Mouse (Mus musculus) right cerebral cortex, postnatal 36 days (tissue): ENCODE results near the gene Vat1.
A peak's percentile ranks its signal among the peaks of the same experiment; 100 is the strongest.
"Not testable (repeated sequence)": the region's sequence is repeated elsewhere in the genome, so short reads cannot be mapped to it uniquely, and the experiment has no call there.

Experiments
- DNase-seq, 2 experiments: peaks; one replicate each; pipeline ENCODE4 v3.0.0; 2022; ENCODE audit warnings: low spot score in 2 of 2, mixed read lengths in 1 of 2

Vat1 gene

DNA sequence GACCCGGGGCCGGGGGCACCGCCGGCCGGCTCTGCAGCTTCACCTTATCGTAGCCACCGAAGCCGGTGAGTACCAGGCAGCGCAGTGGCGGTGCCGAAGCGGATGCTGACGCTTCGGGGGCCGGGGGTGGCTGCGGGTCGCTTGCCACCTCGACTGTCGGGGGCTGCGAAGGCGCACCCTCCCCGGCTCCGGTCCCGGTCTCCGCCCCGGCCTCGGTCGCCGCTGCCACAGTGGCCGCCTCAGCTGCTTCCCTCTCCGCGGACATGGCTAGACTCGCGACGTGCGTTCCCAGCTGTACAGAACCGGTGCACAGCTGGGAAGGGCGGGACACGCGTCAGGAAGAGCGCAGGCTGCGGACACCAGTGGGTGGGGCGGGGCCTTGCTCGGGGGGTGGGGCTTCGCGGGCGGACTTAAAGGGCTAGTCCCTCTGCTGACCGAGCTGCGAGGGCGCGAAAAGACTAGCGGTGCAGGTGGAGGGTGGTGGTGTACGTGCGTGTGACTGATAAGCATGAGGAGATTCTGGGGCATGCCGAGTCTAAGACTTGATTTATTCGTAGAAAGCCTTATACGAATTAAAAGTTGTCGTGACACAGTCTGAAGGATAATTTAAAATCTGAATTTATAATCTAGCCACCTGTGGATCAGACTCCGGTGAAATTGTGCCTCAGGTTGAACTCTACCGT is at the start of gene Vat1:
Gene Vat1 (minus strand): TSS at position 362 of the 683 bp plus-strand sequence.
- peak; percentile 47 to 48 for DNase-seq

DNA sequence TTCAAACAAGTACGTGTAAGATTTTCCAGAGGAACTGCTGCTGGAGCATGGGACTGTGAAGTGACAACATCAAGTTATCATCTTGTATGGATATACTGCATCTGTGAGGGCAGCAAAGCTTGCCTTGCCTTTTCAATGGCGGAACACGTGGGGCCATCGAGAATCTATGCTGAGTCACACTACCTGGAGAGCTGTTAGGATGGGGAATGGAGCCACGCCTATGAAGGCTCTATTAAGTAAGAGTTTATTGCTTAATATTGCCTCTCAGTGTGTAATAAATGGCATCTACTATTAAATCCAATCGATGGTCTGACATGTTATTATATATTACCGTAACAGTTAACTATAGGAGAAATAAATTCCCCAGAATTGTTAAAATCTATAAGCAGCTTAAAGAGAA is 41.1 kb upstream of the Vat1 start:
- DNase-seq = no peak

DNA sequence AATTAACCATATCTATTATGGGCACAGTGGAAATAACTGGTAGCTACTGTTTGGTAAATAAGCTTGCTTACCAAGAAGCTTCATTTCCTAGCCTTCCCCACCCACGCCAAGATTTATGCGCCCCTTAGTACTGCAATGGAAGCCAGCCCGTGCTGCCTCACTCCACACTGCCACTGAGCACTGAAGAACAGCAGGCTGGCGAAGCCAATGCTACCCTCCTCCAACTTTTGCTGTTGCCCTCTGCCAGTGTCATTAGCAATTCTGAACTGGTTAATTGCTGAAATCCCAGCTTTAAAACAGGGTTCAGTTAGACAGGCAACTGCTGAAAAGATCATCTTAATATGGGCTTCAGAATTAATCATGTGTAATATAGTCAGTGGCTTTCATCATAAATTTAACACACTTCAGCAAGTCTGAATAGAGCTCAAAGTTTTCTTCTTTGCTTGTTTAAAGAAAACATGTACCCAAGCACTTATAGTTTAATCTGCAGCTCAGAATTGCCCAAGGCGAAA is 40.3 kb upstream of the Vat1 start:
- no peak for DNase-seq

DNA sequence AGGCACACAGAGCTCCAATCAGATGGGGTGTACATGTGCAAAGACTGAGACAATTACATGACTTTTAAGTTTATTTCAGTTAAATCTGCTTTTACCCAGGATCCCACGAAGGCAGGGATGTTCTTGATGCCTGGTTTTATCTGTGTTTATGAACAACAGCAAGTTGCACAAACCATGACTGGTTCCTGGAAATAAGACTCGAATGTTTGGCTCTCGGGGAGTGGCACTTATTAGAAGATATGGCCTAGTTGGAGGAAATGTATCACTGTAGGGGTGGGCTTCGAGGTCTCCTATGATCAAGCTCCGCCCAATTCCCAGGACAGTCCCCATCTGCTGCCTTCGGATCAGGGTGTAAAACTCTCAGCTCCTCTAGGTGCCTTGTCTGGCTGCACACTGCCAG is 20.1 kb upstream of the Vat1 start:
- DNase-seq = no peak

DNA sequence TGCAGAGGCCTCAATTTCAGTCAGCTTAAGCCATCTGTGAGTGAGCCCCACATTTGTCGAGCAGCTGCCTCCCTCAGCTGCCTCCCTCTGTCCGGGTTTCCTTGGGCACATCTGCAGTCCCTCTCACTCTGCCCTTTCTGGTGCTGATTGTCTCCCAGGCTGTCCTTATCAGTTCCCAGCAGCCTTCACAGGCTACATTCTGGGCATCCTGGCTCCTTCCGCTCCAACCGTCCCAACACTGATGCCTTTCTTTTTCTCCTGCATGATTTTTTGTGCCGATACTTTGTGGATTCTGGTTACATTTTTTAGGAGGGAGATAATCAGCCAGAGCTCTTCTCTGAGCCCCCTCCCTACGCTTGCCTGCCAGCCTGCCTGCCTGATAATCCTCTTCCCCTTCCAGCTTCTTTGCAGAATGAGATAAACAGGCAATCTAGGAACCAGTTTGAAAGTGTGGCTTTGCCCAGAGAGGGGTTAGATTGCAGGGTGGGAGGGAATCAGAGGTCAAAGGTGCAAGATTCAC is 19.5 kb upstream of the Vat1 start:
- DNase-seq = no peak

DNA sequence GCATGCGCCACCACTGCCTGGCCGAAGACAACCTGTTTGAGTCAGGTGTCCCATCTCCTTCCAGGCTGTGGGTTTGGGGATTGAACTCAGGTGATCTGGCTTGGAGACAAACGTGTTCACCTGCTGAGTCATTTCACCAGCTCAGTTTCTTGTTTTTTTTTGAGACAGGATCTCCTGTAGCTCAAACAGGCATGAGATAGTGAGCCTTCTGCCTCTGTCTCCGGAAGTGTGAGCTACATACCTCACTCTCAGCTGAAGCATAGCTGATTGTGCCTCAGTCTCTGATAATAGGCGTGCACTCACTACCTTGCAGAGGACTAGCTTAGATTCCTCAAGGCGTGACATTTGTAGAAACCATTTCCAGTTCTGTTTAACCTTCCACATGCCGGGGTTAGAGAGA is 18.8 kb upstream of the Vat1 start:
- DNase-seq = no peak

DNA sequence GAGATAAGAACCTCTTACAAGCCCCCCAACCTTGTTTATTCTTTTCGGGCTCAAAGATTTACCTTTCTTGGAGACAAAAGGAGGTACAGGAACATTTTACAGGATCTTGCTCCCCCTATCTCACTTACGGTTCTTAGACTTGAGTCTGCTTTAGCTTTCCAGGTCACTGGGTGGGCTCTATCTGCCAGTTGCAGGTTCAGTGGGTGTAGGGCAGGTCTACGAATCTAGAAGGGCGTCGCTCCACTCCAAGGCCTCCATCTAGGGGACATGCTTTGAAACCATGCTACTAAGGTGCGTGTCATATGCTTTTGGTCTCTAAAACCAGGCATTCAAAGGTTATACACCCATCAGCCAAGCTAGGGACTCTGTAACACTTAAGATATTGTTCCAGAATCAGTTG is 18.2 kb upstream of the Vat1 start:
- DNase-seq = no peak

DNA sequence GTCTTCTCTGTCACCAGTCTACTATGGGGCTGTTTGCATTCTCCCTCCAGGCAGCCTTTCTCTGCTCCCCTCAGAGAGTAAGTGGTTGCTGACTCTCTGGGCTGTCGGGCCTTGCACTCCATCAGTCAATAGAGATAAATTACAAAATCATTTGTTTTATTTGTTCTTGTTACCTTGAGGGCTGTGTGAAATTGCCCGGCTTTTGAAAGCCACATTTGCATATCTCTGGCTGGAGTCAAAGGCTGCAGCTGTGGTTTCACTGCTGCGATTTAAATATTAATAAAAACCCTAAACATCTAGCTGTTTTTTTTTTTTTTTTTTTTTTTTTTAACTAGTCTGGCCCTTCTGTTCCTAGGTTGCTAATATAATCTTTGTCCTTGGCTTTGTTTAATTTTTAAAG is 17.8 kb upstream of the Vat1 start:
- DNase-seq = no peak

DNA sequence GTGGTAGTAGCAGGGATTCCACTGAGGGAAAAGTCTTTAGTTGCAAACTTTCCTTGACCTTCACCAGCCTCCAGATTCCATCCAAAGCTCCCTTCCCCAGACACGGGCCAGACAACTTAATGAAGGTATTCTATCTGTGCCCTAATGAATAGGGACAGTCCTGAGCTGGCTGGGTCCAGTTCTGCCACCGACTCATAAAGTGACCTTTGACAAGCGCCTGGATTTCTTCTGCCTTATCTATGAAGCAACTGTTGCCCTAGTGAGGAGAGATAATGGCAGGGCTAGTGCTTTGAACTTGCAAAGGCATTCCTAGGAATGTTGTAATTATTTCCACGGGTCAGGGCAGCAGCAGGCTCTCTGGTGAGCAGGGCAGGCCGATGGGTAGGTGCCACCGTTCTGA is 14.9 kb upstream of the Vat1 start:
- no peak for DNase-seq

DNA sequence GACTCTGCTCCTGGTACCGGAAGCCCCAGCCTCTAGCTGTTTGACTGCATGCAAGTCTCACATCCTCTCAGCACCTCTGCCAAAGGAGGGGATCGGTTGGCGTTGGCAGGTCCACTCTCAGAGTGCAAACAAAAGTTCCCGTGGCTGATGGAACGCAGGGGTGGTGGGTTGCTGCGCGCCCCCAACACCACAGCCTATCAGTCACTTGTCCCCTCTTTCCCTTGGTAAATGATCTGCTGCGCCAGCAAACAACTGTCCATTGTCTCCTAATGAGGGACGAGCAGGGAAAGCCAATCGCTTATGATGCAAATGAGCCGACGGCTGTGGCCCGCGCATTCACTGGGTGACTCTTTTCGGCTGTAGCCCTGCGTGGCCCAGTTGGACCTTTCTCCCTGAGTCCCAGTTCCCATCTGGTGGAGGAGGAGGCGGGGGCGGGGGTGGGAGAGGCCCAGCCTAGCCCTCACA is 13.2 kb upstream of the Vat1 start:
- no peak for DNase-seq

DNA sequence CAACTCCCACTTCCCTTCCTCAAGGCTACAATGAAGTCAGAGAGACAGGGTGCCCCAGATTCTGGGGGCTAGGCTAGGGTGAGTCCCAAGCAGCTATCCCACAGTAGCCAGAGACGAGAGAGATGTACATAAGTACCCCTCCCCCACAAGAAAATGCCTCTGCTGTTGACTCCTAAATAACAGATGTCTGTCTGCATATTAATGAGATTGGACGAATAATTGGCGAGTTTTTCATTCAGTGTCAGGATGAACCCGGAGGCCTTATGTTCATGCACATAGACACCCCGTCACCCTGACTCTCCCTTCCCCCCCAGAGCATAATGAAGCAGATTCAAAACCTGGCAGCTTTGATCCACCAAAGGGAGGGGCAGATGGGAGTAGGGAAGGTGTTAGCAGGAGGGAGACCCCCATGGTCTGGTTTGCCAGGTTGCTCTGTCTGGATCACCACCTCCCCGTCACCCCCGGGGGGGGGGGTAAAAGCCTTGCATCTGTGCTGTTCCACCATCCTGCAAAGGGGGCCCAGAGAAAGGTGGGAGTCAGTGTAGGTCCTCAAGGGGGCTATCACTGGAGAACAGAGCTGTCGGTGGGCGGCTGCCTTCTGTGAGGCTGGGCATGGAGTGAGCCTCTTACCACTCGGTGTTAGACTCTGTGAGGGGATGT is 11.7 kb upstream of the Vat1 start:
- DNase-seq = no peak

DNA sequence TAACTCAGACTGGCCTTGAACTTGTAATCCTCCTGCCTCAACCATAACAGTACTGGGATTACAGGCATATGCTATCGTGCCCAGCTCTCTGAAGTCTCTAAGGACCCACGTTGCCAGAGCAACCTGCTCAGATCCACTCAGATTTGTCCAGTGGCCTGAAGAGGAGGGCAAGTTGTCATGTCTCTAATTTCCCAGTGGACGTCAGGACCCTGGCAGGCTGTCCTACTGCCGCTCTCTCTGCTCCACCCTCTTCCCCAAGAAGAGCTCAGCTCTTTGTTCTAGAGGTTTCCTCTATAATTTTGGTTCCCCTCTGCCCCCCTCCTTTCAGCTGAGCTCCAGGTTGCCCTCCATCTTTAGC is 11.1 kb upstream of the Vat1 start:
- DNase-seq = no peak

DNA sequence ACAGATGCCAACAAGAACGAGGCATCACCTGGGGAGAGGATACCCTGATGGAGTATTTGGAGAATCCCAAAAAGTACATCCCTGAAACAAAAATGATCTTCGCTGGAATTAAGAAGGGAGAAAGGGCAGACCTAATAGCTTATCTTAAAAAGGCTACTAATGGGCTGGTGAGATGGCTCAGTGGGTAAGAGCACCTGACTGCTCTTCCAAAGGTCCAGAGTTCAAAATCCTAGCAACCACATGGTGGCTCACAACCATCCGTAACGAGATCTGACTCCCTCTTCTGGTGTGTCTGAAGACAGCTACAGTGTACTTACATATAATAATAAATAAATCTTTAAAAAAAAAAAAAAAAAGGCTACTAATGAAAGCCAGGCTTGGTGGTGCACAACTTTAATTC is 10.3 kb upstream of the Vat1 start:
- not testable (repeated sequence) for DNase-seq

DNA sequence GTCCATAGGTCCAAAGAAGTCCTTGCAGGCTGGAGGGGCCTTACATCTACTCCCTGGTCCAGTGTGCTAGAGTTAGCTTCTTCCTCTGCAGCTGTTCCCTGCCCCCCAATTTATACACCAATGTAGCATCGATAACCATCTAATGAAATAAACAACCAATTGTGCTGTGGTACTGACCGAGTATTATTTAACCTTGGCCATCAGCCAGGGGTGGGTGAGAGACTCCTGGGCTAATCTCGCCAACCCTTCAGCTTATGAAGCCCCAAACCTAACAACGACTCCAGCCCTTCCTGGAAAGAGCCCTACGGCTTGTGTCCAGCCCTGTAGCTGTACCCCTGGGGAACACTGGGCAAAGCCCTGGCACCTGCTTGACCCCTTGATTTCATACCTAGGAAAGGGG is 8.3 kb upstream of the Vat1 start:
- no peak for DNase-seq

DNA sequence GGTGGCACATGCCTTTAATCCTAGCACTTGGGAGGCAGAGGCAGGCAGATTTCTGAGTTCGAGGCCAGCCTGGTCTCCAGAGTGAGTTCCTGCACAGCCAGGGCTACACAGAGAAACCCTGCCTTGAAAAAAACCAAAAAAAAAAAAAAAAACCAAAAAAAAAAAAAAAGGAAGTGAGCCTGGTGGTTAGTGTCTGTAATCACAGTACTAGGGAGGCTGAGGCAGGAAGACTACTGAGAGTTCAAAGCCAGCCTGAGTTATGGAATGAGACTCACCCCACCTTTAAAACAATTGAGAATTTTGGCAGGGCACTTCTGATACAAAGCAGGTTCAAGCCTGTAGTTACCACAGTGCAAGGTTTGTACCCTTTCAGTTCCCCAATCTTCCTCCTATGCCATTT is 7.7 kb upstream of the Vat1 start:
- DNase-seq = not testable (repeated sequence)

DNA sequence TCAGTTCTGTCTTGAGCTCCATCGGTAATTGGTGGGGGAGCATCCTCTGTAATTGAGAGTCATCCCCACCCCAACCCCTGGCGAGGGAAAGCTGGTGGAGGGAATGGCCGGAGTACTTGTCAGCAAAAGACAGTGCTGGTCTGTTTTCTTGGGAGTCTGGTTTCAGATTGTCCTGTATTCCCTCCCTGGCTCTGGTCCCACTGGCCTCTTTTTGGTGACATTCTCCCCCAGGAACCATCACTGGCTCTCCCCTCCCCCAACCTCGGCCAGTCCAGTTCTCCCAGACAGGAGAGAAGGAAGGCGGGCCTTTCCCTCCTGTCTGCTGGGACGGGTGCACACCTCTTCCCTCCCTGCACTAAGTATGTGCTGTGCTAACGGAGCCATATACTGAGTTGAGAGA is 6.3 kb upstream of the Vat1 start:
- no peak for DNase-seq

DNA sequence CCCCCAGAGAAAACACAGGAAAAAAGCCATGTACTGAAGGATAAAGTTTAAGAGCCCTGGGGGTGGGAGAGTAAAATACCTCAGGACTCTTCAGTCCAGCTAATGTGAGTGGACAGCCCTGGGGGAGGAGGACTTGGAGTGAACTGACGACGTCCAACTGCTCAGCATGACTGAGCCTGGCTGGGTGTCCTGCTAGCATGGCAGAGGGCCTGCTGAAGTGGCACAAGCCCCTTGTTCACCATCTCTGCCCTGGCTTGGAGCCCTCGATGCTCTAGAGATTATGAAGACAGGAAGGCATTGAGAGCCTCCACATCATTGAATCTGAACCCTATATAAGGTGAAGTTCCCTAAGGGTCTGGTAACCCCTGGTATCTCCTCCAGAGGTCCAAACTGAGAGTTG is 5.9 kb upstream of the Vat1 start:
- DNase-seq = no peak

DNA sequence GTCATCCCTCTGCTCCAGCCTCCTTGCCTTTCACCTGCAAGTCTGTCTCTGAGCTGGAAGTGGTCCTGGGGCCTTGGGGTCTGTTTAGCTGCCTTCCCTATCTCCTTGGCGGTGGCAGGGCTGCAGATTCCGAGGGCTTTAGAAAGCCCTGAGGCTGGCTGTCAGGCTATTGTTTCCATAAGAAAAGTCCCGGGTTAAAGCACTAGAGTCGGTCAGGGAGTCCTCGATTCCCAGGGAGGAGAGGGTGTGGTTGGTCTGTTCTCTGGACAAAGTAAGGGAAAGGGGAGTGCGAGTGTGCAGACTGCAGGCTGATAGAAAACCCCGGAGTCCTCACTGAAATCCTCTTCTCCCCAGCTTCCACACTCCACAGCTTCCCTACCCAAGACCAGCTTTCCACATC is 4.2 kb upstream of the Vat1 start:
- no peak for DNase-seq

DNA sequence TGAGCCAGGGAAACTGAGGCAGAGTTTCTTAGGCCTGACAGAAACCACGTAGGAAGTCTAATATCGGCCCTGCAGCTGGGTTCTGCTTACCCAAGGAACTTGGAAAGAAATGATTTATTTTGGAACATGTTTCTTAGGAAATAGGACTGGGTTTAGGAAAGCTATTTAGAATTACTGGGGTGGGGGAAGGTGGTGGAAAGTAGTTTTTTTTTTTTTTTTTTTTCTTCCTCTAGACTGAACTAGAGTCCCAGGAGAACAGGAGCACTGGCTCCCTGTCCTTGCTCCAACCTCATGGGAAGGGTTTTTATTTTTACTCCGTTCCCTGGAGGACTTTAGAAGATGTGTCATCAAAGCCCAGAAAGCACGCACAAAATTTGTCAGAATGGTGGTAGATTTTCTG is 3.1 kb upstream of the Vat1 start:
- no peak for DNase-seq

DNA sequence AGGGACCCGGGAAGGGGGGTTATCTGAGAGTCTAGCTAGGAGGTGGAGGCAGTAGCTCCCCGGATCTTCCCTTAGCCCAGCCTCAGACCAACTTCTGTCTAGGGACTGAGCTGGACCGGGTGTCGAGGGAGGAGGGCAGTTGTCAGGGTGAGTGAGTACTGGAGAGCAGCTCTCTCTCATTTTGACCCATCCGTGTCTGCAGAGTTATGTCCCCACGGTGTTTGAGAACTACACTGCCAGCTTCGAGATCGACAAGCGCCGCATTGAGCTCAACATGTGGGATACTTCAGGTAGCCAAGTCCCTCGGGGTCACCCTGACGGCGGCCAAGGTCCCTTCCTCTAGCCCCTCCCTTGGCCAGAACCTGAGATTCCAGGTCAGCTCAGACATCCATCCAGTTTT is 2.7 kb upstream of the Vat1 start:
- no peak for DNase-seq

DNA sequence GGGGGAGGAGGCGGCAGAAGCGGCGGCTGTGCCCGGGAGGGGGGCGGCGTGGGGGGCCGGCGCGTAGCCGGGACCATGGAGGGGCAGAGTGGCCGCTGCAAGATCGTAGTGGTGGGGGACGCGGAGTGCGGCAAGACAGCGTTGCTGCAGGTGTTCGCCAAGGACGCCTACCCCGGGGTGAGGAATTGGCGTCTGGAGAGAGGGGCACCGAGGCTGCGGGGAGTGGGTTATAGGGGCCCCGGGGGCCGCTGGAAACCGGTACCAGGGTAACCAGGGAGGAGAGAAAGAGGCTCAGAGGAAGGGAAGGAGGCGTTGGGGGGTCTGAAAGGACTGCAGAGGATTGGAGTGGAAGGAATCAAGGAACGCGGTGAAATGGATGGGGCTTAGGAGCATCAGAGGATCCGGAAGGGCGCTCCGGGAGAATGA is 2.2 kb upstream of the Vat1 start:
- no peak for DNase-seq

DNA sequence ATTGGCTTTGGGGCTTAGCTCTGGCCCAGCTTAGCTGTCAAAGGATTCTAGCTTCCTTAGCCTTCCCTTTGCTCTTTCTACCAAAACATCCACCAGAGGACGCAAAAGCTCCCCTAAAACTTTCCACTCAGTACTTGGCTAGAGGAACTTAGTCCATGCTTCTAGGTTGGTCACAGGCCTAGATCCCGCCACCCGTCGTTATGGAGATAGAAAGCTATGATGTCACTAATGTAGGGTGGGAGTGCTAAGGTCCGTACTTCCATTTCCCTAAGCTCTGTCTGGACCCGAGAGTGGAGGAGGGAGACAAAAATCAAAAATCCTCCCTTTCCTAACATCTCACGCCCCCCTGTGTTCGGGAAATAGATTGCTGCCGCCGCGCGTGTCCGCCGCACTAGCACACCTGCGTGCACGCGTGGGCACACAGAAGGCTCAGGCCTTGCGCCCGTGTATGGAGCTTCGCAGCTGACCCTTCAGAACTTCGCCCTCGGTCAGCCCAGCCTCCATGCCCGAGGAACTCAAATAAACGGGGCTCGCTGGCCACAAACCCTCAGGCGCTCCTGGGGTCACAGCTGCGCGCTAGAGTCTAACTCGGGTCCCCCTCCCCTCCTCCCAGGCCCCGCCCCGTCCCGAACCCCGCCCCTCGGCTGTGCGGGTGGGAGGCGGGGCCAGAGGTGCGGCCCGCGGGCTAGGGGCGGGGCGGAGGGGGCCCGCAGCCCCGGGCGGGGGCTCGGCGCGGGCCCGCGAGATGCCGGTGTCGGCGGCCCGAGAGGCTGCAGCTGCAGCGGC is 1.6 kb upstream of the Vat1 start:
- peak; percentile 30 to 54 for DNase-seq

DNA sequence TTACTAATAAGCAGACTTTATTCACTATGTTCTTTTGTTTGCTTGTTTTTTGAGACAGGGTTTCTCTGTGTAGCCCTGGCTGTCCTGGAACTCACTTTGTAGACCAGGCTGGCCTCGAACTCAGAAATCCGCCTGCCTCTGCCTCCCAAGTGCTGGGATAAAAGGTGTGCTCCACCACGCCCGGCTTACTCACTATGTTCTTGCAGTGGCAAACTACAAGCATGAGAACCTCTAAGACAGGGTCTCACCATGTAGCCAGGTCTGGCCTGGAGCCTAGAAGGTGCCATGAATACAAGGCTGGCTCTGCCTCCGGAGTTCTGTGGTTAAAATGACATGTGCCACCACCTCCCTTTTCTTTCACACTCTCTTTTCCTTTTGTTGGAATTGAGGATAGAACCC is 521 bp upstream of the Vat1 start:
- not testable (repeated sequence) for DNase-seq
